Mouse (Mus musculus) heart, postnatal 36 days (tissue): Measurements from ENCODE around the gene Ndufa3. TPM values are rescaled to one million over a fixed set of nuclear protein-coding genes. Genes with fewer than 3 reads are reported as not detected.

ENCODE experiments used
- DNase-seq, 2 experiments: peaks; one replicate each; pipeline ENCODE4 v3.0.0; 2021 to 2022
- intact Hi-C: fragments of 180-260 bp; cut with DNase I; formaldehyde crosslinking; loops from one replicate; pipeline ENCODE4 v1.15.1; 2025
- microRNA-seq, 2 experiments: library from miRNA; unstranded; fragments of <30 nt; microRNA quantifications; one replicate each; pipeline ENCODE4 v1.2.0; 2021; ENCODE audit warnings: borderline number of aligned reads in 2 of 2
- total RNA-seq, 2 experiments: library from RNA; stranded (reverse); gene quantifications; 2 replicates each; pipeline ENCODE4 v1.2.3; 2021

The Ndufa3 gene
- total RNA-seq, 2 experiments from 2014 or later, result 1,822 to 1,988 TPM

GRCm38 (mm10) chr7:3664524-3665214, 47.5 kb downstream of the Ndufa3 start:
- peak in 1 of 2 experiments; percentile 18 for DNase-seq
- intact Hi-C loops, result loop anchor here (1.0 kb wide), 1 partner anchor 18 kb away; no protein-coding TSS in a partner anchor

GRCm38 (mm10) chr7:3665215-3666114, 48.3 kb downstream of the Ndufa3 start, which contains the start of gene Leng1:
Gene Leng1 (minus strand): TSS chr7:3665840.
- intact Hi-C loops, result loop anchor here (2.0 kb wide), 1 partner anchor 39 kb away; no protein-coding TSS in a partner anchor
- DNase-seq, result peak; percentile 94 to 96

GRCm38 (mm10) chr7:3666921-3667391, 49.8 kb downstream of the Ndufa3 start:
- DNase-seq, result no peak
- intact Hi-C loops, result loop anchor here (2.0 kb wide), 1 partner anchor 38 kb away; no protein-coding TSS in a partner anchor

Small RNAs within 50 kb of the gene (microRNA-seq; reads per million reads assigned to microRNA genes)
- gene Gm25100 (0 reads per million in 2 experiments), gene Mir3572 (2.0 to 4.3 reads per million in 2 experiments)

Other genes starting within 250 kb of the Ndufa3 start
- gene Cacng8, start 226.7 kb upstream of the Ndufa3 start, total RNA-seq, result not detected
- gene Cacng6, start 193.2 kb upstream of the Ndufa3 start, total RNA-seq, result 1 to 10 TPM; 1.3 to 1.9 TPM
- gene Tarm1, start 114.7 kb upstream of the Ndufa3 start, total RNA-seq, result not detected
- under 1 TPM; 0.17 to 0.35 TPM for gene Oscar, start 1.2 kb upstream of the Ndufa3 start, total RNA-seq
- gene Tfpt, start 12.6 kb downstream of the Ndufa3 start, total RNA-seq, result 10 to 100 TPM; 17.2 to 25.4 TPM
- gene Prpf31, start 12.6 kb downstream of the Ndufa3 start, total RNA-seq, result 10 to 100 TPM; 24.4 to 26.6 TPM
- 10 to 100 TPM; 22.5 to 27.6 TPM for gene Cnot3, start 27.9 kb downstream of the Ndufa3 start, total RNA-seq
- gene Leng1, start 48.5 kb downstream of the Ndufa3 start, total RNA-seq, result 10 to 100 TPM; 12.5 to 12.9 TPM
- gene Tmc4, start 60.2 kb downstream of the Ndufa3 start, total RNA-seq, result 1 to 10 TPM in 1 of 2 experiments, under 1 TPM in 1; 0.54 to 1.2 TPM
- gene Tsen34, start 75.5 kb downstream of the Ndufa3 start, total RNA-seq, result 10 to 100 TPM; 73.9 to 77.4 TPM
- 10 to 100 TPM; 18.7 to 22.1 TPM for gene Mboat7, start 76.2 kb downstream of the Ndufa3 start, total RNA-seq
- 100 to 1,000 TPM; 621 to 660 TPM for gene Rps9, start 86.6 kb downstream of the Ndufa3 start, total RNA-seq
- gene Pirb, start 103.0 kb downstream of the Ndufa3 start, total RNA-seq, result 1 to 10 TPM; 1.7 to 2.6 TPM
- under 1 TPM; 0.46 to 0.61 TPM for gene Gm15448, start 208.3 kb downstream of the Ndufa3 start, total RNA-seq
- under 1 TPM; 0.33 to 0.44 TPM for gene Pira2, start 227.7 kb downstream of the Ndufa3 start, total RNA-seq